Mouse (Mus musculus) embryonic facial prominence, embryonic 10.5 days (tissue): ENCODE results near the gene Zfp94. TPM values are rescaled to one million over a fixed set of nuclear protein-coding genes. Genes with fewer than 3 reads are reported as not detected.
A peak's percentile ranks its signal among the peaks of the same experiment; 100 is the strongest.

ENCODE experiments used
- DNase-seq: peaks from one replicate; pipeline ENCODE4 v3.0.0-alpha.2; 2017; ENCODE audit warnings: low spot score
- H3K27ac ChIP-seq: fragments of 300-500 bp; sonication (generic); replicated peaks from 2 replicates; pipeline ENCODE4 v1.5.1; 2016; ENCODE audit warnings: mild to moderate bottlenecking
- H3K27me3 ChIP-seq: fragments of 300-500 bp; sonication (generic); replicated peaks from 2 replicates; pipeline ENCODE4 v1.6.1; 2016; ENCODE audit warnings: low read depth, mild to moderate bottlenecking; ENCODE audit not compliant: poor library complexity, severe bottlenecking
- H3K36me3 ChIP-seq: fragments of 300-500 bp; sonication (generic); replicated peaks from 2 replicates; pipeline ENCODE4 v1.6.1; 2016; ENCODE audit warnings: mild to moderate bottlenecking, moderate library complexity
- H3K4me1 ChIP-seq: fragments of 300-500 bp; sonication (generic); 2 replicates; pipeline ENCODE4 v1.6.1; 2016
- H3K4me3 ChIP-seq: fragments of 300-500 bp; sonication (generic); 2 replicates; pipeline ENCODE4 v1.5.1; 2016; ENCODE audit warnings: mild to moderate bottlenecking, moderate library complexity
- H3K9me3 ChIP-seq: fragments of 300-500 bp; sonication (generic); 2 replicates; pipeline ENCODE4 v1.6.1; 2016; ENCODE audit warnings: mild to moderate bottlenecking
- WGBS: fragments of 180-500 bp; shearing (Covaris S2); methylation state at CpG from one replicate; pipeline ENCODE4 v1.1.7; 2016; 5-methylcytosine and 5-hydroxymethylcytosine counted together
- polyA plus RNA-seq: library from polyadenylated mRNA; unstranded; fragments of >200 nt; fragmentation: Nextera tagmentation; extraction: Ambion mirVana; gene quantifications from 2 replicates; pipeline ENCODE4 v1.2.1, GENCODE M21; 2016

Zfp94 gene
- polyA plus RNA-seq, 1 experiment from 2014 or later = 13.9 TPM

DNA sequence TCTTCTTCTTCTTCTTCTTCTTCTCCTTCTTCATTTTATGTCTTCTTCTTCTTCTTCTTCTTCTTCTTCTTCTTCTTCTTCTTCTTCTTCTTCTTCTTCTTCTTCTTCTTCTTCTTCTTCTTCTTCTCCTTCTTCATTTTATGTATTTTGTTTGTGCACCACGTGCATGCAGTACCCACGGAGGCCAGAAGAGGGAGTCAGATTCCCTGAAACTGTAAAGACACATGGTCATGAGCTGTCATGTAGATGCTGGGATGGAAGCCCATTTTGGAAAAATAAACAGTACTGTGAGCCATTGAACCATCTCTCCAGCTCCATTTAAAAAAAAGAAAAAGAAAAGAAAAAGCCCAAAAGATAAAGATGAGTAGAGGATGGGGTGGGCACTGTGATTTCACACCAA lies 21.8 kb upstream of the Zfp94 start:
- no peak overlapping the region for H3K27ac ChIP-seq

DNA sequence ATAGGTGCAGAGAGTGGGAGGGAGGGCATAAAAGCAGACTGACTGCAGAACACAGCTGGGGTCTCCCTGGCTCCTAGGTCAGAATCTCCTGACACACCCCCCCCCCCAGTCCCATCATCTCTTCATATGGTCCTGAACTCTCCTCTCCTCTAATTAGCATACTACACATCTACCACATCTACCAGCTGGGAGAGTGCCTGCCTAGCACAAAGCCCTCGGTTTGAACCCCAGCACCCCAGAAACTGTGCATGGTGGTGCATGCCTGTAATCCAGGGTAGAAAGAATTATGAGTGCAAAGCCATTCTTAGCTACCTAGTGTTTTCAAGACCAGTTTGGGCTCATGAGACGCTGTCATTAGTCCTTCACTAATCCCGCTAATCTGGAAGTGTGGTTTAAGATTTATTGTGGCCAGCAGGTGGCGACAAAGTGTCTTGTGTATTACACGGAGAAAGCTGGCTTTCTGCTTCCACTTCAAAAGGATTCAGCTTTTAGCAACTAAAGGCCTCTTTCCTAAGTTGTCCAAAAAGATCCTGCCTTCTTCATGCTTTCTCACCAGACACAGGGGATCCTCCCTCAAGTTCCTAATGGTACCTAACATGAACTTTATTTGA lies 19.3 kb upstream of the Zfp94 start:
- H3K27ac ChIP-seq = no peak overlapping the region
- no peaks in the 10 kb centered on the region for H3K4me1 ChIP-seq
- DNase-seq = peak; percentile 64
- peaks cover 24% of the 10 kb centered on the region for H3K27me3 ChIP-seq
- peaks cover 11% of the 10 kb centered on the region; the same call in 1 of the 2 replicates for H3K9me3 ChIP-seq
- no peak overlapping the region for H3K4me3 ChIP-seq
- 10% methylated on average over 5 of the region's 5 CpGs for WGBS
- H3K36me3 ChIP-seq = no peaks in the 10 kb centered on the region

More for the DNA sequence above, 21.8 kb upstream of the Zfp94 start:
- H3K36me3 ChIP-seq = no peaks in the 10 kb centered on the region
- peaks cover 17% of the 10 kb centered on the region for H3K27me3 ChIP-seq
- H3K9me3 ChIP-seq = peaks cover 6% of the 10 kb centered on the region; the same call in 1 of the 2 replicates
- H3K4me1 ChIP-seq = no peaks in the 10 kb centered on the region
- H3K4me3 ChIP-seq = no peak overlapping the region
- WGBS = 48% methylated on average over 2 of the region's 2 CpGs
- no peak for DNase-seq

DNA sequence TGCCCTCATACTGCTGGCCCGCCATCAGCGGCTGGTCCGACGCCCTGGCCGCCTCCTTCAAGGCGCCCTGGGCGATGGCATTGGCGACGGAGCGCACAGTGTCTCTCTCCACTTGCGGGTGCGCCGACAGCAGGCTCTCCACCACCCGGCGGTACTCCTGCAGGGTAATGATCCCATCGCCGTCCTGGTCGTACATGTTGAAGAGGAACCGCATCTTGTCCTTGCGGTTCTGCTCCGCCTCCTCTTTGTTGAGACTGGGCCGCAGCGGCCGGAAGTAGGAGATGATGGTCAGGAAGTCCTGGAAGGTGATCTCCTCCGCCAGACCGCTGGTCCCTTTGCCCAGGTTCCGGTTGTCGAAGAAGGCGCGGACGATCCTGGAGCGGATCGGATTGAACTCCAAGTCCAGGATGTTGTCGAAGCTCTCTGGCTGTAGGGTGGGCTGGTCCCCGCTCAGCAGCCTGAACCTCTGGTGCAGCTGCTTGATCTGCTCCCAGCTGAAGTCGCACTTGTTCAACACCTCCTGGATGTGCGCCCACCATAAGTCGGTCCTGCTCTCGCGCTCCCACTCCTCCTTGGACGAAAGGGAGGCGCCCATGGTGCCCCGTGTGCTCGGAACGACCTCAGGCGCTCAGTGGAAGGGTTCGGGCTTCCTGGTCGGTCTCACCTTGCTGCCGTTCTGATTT lies 17.0 kb upstream of the Zfp94 start, which contains the start of gene Tescl:
Gene Tescl (minus strand): TSS at position 633 of the 683 bp plus-strand sequence.
- no peak for DNase-seq
- 0 out of 2 replicates have a peak within 1 kb of the TSS, but pooled peaks have one; percentile 21 for H3K4me3 ChIP-seq

DNA sequence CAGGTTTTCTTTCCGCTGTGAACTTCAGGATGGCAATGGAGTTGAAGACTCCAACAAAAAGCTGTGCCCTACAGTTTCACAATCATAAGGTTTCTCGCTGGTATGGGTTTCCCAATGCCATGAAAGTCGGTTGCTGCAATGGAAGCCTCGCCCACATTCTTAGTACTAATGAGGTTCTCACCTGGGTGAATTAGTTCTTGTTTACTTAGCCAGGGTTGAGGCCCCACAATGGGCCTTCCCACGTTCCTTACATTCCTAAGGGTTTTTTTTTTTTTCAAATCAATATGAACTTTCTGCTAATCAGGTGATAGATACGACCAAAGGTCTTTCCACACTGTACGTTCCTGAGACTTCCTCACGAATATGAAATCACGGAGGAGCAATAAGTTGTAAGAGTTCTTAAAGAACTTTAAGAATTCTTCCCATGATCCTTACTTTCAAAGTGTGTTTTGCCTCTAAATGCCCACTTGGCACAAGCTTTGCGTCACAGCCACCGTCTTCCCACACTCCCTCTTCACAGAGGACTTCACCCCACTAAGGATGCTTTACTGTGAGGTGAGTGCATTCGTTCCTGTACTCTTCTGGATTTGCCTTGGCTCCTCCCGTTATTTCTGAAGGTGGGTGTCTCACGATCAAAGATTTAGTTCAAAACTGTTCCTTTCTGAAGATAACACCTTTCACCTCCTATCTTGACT lies 11.0 kb upstream of the Zfp94 start:
- 86% methylated on average over 14 of the region's 14 CpGs for WGBS
- Histone ChIP-seq H3K9me3 (peaks cover 16% of the 10 kb centered on the region), H3K4me1 (peaks cover 4% of the 10 kb centered on the region; the same call in 1 of the 2 replicates), H3K27me3 (no peaks in the 10 kb centered on the region), H3K36me3 (no peaks in the 10 kb centered on the region), H3K4me3 (no peak overlapping the region), H3K27ac (no peak overlapping the region)
- DNase-seq = no peak

More for the DNA sequence above, 17.0 kb upstream of the Zfp94 start, which contains the start of gene Tescl:
- Histone ChIP-seq H3K9me3 (peaks cover 8% of the 10 kb centered on the region; the same call in 1 of the 2 replicates), H3K27ac (no peak within 1 kb of the TSS), H3K27me3 (peaks cover 24% of the 10 kb centered on the region), H3K36me3 (no peaks in the 10 kb centered on the region), H3K4me1 (no peaks in the 10 kb centered on the region)
- WGBS = 48% methylated on average over 49 of the region's 49 CpGs

DNA sequence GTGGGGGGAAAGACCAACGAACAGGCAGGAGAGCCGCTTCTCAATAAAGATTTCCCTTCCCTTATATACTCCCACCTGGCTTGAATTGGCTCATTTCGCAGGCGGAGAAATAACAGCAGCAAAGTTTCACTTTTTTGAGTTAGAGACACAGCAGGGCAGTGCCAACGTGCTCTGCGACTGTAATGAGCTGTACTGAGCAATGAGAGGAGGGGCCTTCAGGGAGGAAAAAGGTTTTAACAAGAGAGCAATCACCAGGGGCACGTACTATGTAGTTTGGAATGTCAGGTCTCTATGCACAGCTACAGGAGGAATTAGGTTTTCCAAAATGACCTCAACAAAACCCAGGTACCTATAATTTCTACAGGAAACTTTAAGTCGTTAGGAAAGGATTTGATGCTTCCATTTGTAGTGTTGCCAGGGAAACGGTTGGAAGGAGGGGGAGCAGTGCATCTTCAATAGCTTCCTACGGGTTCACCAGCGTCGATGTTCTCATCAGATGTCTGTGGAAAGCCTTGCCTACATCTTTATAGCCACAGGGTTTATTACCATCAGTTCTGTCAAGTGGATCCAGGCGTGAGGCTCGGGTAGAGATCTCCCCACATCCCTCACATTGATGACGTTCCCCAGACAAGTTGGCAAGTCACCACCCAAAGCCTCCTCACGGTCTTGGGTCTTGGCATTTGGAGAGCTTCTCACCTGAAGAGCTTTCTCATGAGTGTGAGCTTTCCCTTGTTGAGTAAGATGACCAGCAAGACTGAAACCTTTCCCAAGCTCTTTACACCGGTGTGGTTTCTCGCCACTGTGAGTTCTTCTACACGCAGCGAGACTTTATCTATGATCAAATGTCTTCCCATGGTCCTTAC lies 10.0 kb upstream of the Zfp94 start:
- 47% methylated on average over 20 of the region's 20 CpGs for WGBS
- Histone ChIP-seq H3K27ac (no peak overlapping the region), H3K9me3 (peaks cover 16% of the 10 kb centered on the region), H3K4me3 (peak overlapping the region; percentile 52), H3K27me3 (no peaks in the 10 kb centered on the region), H3K4me1 (peaks cover 4% of the 10 kb centered on the region; the same call in 1 of the 2 replicates), H3K36me3 (no peaks in the 10 kb centered on the region)
- no peak for DNase-seq

DNA sequence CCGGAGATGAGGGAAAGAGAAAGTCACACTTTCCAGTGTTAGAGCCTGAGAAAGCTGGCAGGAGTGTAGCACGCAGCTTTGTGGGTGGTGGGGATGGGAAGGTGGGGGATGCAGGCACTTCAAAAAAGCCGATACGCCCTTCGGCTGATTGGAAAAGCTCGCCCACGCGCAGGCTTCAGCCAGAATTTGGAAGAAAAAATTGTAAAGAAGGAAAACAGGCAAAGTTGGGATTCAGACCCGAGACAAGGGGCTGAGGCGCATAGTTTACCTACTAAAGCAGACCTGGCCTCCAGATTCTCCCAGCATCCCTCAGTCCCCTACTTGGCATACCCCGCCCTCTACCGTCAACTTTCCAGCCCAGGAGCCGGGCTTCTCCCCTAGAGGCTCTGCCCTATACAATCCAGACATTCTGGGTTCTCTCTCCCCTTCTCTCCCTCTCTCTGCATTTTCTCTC lies 9.2 kb upstream of the Zfp94 start:
- Histone ChIP-seq H3K27ac (peak overlapping the region; percentile 27), H3K27me3 (no peaks in the 10 kb centered on the region), H3K9me3 (peaks cover 16% of the 10 kb centered on the region), H3K36me3 (no peaks in the 10 kb centered on the region), H3K4me1 (peaks cover 4% of the 10 kb centered on the region; the same call in 1 of the 2 replicates), H3K4me3 (peak overlapping the region; percentile 52)
- WGBS = 4% methylated on average over 13 of the region's 13 CpGs
- DNase-seq = peak; percentile 69

DNA sequence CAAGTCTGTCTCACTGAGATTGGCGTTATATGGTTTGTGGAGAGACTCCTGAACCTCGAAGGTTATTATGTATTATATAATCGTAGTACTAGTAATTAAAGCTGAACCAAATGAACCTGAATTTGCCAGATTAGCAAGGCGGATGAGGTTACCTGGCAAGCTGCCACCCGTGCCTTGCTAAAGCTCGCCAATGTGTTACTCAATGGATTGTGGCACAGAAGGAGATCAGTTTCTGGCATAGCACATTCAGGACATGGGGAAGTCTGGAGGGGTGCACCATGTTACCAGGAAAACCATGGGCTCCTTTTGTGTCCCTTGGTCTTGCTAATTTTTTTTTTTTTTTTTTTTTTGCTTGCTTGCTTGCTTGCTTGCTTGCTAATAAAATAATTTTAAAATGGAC lies 8.7 kb upstream of the Zfp94 start:
- 93% methylated on average over 6 of the region's 6 CpGs for WGBS
- no peak for DNase-seq
- Histone ChIP-seq H3K27me3 (no peaks in the 10 kb centered on the region), H3K27ac (no peak overlapping the region), H3K36me3 (no peaks in the 10 kb centered on the region), H3K4me3 (no peak overlapping the region; the same call in 1 of the 2 replicates), H3K4me1 (peaks cover 4% of the 10 kb centered on the region; the same call in 1 of the 2 replicates), H3K9me3 (peaks cover 16% of the 10 kb centered on the region)

DNA sequence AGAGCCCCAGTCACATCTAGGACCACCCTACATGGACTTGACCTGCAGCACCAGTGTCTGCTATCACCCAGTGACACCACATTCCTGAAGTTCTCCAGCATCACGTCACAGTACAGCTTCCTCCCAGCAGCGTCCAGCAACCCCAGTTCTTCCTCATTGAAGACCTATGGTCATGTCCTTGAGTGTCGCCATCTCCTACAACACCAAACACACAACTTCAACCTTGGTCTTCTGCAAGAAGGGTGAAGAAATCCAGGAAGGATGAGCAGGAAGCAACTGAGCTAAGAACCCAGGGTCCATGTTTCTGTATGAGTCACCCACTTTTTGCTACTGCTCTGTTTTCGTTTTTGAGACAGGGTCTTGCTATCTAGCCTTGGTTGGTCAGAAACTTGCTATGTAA lies 6.1 kb upstream of the Zfp94 start:
- Histone ChIP-seq H3K27me3 (no peaks in the 10 kb centered on the region), H3K27ac (no peak overlapping the region), H3K4me1 (peaks cover 4% of the 10 kb centered on the region; the same call in 1 of the 2 replicates), H3K36me3 (no peaks in the 10 kb centered on the region), H3K9me3 (peaks cover 16% of the 10 kb centered on the region), H3K4me3 (no peak overlapping the region)
- no peak for DNase-seq
- 80% methylated on average over 4 of the region's 4 CpGs for WGBS

DNA sequence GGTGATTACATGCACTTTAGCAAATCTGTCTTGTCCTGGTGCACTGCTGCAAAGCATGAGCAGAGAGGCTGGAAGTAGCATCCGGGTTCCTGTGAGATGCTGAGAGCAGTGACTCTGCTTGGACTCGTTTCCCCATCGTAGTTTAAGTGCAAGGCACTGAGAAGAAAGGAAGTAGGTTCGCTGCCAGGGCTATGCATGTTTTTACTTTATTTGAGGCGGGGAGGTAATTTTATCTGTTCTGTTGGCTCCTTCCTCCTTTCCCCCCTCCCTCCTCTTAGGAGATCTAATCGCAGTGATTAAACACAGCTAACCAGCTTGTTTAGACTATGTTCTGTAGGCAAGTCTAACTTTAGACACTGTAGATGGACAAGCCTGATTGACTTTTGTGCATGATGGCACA lies 2.5 kb upstream of the Zfp94 start:
- Histone ChIP-seq H3K4me1 (peaks cover 13% of the 10 kb centered on the region), H3K36me3 (no peaks in the 10 kb centered on the region), H3K4me3 (no peak overlapping the region), H3K27me3 (no peaks in the 10 kb centered on the region), H3K9me3 (peaks cover 5% of the 10 kb centered on the region), H3K27ac (no peak overlapping the region)
- no peak for DNase-seq
- WGBS = 68% methylated on average over 6 of the region's 6 CpGs

DNA sequence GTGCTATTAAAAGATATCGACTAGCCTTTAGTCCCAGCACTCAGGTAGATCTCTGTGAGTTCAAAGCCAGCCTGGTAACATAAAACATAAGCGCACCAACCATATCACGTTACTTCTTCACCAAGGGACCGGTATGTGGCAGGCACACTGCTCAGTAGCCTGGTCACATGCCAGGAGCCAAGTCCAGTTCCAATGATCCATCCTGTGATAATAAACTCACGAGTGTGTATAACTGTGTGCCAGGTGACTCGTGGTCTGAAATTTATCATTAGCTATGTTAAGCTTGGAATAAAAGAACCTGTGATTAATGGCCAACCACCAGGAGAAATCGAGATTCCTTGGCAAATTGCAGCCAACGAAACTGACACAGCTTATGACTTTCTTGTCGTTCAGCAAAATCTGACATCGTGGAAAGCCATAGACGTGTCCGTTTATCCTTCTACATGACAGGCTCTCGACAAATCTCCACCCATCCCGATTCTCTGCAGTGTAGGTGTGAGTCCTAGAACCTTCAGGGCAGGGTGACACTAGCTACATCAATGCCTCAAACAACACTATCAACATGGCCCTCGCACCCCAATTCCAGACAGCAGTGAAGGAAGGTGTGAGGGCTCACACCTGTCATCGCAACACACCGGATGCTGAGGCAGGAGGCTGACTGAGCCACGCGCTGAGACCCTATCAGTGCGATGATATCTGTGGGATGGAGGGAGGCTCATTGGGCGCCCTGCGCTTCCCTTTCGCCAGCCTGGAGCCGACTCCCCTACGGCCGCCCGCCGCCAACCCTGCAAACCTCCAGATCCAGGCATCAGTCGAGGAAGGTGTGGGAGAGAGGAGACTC lies 520 bp downstream of the Zfp94 start:
- Histone ChIP-seq H3K27ac (peak overlapping the region; percentile 93), H3K36me3 (peaks cover 27% of the 10 kb centered on the region), H3K4me3 (peak overlapping the region; percentile 75), H3K27me3 (no peaks in the 10 kb centered on the region), H3K9me3 (no peaks in the 10 kb centered on the region), H3K4me1 (peaks cover 13% of the 10 kb centered on the region)
- WGBS = 33% methylated on average over 29 of the region's 29 CpGs
- DNase-seq = no peak

DNA sequence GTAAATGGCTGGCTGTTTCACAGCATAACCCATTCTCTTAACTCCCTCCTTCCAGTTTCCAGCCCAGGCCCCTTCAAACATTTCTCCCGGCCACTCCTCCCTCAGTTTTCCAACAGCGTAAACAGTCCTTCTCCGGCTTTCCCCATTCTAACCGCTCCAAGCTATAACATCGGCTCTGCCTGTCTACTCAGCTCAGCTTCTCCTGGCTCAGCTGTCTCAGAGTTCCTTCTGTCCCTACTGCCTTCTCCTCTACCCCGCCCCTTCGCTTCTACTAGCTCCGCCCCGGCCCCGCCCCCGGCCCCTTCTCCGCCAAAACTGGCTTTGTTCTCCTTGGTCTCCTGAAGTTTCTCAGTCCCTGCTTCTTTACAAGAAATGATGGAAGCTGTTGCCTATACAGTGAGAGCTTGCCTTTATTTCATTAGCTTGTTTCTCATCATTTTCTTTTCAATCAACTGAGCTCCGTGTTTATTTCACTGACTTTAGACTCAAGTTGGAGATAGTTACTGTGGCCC lies 15.6 kb downstream of the Zfp94 start, which contains the start of gene Zfp61:
Gene Zfp61 (minus strand): TSS at position 462 of the 512 bp plus-strand sequence.
- H3K27ac ChIP-seq = peak within 1 kb of the TSS; percentile 96
- DNase-seq = peak; percentile 90

More for the DNA sequence above, 15.6 kb downstream of the Zfp94 start, which contains the start of gene Zfp61:
- Histone ChIP-seq H3K4me1 (peaks cover 21% of the 10 kb centered on the region), H3K9me3 (no peaks in the 10 kb centered on the region), H3K36me3 (peaks cover 60% of the 10 kb centered on the region), H3K4me3 (peak within 1 kb of the TSS; percentile 75), H3K27me3 (no peaks in the 10 kb centered on the region)
- WGBS = under 1% methylated on average over 13 of the region's 13 CpGs
